Mouse (Mus musculus) midbrain, embryonic 11.5 days (tissue): ENCODE measurements around the gene Prss47. TPM values are rescaled to one million over a fixed set of nuclear protein-coding genes. Genes with fewer than 3 reads are reported as not detected.

Experiments
- ATAC-seq: fragments of 200-750 bp; cut with Nextera tagmentation; 2 replicates; pipeline ENCODE4 v1.8.0; 2017; ENCODE audit warnings: moderate TSS enrichment, moderate library complexity; ENCODE audit not compliant: low FRiP score
- DNase-seq: peaks from one replicate; pipeline ENCODE4 v3.0.0; 2015; ENCODE audit warnings: low spot score; ENCODE audit errors: missing footprints
- H3K27ac ChIP-seq: fragments of 300-500 bp; sonication (generic); 2 replicates; pipeline ENCODE4 v1.5.1; 2014; ENCODE audit warnings: low read depth, low read length
- H3K27me3 ChIP-seq: fragments of 300-500 bp; sonication (generic); 2 replicates; pipeline ENCODE4 v1.6.1; 2014; ENCODE audit warnings: mild to moderate bottlenecking, low read length, moderate library complexity, mixed read lengths; ENCODE audit not compliant: control insufficient read depth, insufficient read depth
- H3K36me3 ChIP-seq: fragments of 300-500 bp; sonication (generic); 2 replicates; pipeline ENCODE4 v1.6.1; 2014; ENCODE audit warnings: mild to moderate bottlenecking, low read length, moderate library complexity, mixed read lengths; ENCODE audit not compliant: control insufficient read depth, insufficient read depth
- H3K4me1 ChIP-seq: fragments of 300-500 bp; sonication (generic); 2 replicates; pipeline ENCODE4 v1.6.1; 2014; ENCODE audit warnings: low read length; ENCODE audit not compliant: control insufficient read depth, insufficient read depth
- H3K4me2 ChIP-seq: fragments of 300-500 bp; sonication (generic); 2 replicates; pipeline ENCODE4 v1.6.1; 2014; ENCODE audit warnings: mild to moderate bottlenecking, moderate library complexity
- H3K4me3 ChIP-seq: fragments of 300-500 bp; sonication (generic); 2 replicates; pipeline ENCODE4 v1.5.1; 2014; ENCODE audit warnings: low read depth, low read length
- H3K9ac ChIP-seq: fragments of 300-500 bp; sonication (generic); 2 replicates; pipeline ENCODE4 v1.6.1; 2014; ENCODE audit warnings: low read length
- H3K9me3 ChIP-seq: fragments of 300-500 bp; sonication (generic); 2 replicates; pipeline ENCODE4 v1.6.1; 2016; ENCODE audit warnings: low read length; ENCODE audit not compliant: control insufficient read depth
- WGBS: fragments of 180-500 bp; shearing (Covaris S2); extraction: QIAGEN DNeasy Blood & Tissue Kit; methylation state at CpG from one replicate; pipeline ENCODE4 v1.1.7; 2014; 5-methylcytosine and 5-hydroxymethylcytosine counted together
- polyA plus RNA-seq: library from polyadenylated mRNA; unstranded; fragments of >200 nt; fragmentation: Nextera tagmentation; extraction: Ambion mirVana; gene quantifications from 2 replicates; pipeline ENCODE4 v1.2.1, GENCODE M21; 2014

The Prss47 gene
- polyA plus RNA-seq = not detected in 2 replicates

GRCm38 (mm10) chr13:65052660-65053059 lies at the start of gene Prss47:
Gene Prss47 (minus strand): TSS chr13:65052760.
- 91% methylated on average over 9 of the region's 9 CpGs for WGBS
- Histone ChIP-seq H3K36me3 (no peaks in the 10 kb centered on the region), H3K27me3 (no peaks in the 10 kb centered on the region), H3K9me3 (no peaks in the 10 kb centered on the region; the same call in 1 of the 2 replicates), H3K9ac (no peak within 1 kb of the TSS), H3K4me1 (no peaks in the 10 kb centered on the region), H3K4me2 (no peak within 1 kb of the TSS), H3K4me3 (no peak within 1 kb of the TSS), H3K27ac (no peak within 1 kb of the TSS)
- DNase-seq (no peak), ATAC-seq (no peak)

- Histone ChIP-seq H3K4me2 (no peak overlapping the region), H3K4me1 (no peaks in the 10 kb centered on the region), H3K4me3 (no peak overlapping the region), H3K27ac (no peak overlapping the region), H3K9me3 (peaks cover 34% of the 10 kb centered on the region), H3K9ac (no peak overlapping the region), H3K27me3 (no peaks in the 10 kb centered on the region), H3K36me3 (no peaks in the 10 kb centered on the region)
- 96% methylated on average over 3 of the region's 3 CpGs for WGBS
- no peak for DNase-seq
- ATAC-seq = no peak
These were observed 48.7 kb upstream of the Prss47 start for GRCm38 (mm10) chr13:65101232-65101631.

GRCm38 (mm10) chr13:65100678-65101077 lies 48.1 kb upstream of the Prss47 start:
- no peak overlapping the region for H3K9ac ChIP-seq
- peaks cover 30% of the 10 kb centered on the region for H3K9me3 ChIP-seq
- ATAC-seq (no peak), DNase-seq (no peak)
- 95% methylated on average over 9 of the region's 9 CpGs for WGBS
- H3K4me3 ChIP-seq = no peak overlapping the region
- no peaks in the 10 kb centered on the region for H3K27me3 ChIP-seq
- H3K4me2 ChIP-seq = no peak overlapping the region
- H3K27ac ChIP-seq = no peak overlapping the region
- H3K36me3 ChIP-seq = no peaks in the 10 kb centered on the region
- no peaks in the 10 kb centered on the region for H3K4me1 ChIP-seq

GRCm38 (mm10) chr13:65097018-65097417 lies 44.5 kb upstream of the Prss47 start:
- Histone ChIP-seq H3K4me1 (no peaks in the 10 kb centered on the region), H3K36me3 (no peaks in the 10 kb centered on the region), H3K27me3 (no peaks in the 10 kb centered on the region), H3K9ac (no peak overlapping the region), H3K9me3 (peaks cover 20% of the 10 kb centered on the region), H3K27ac (no peak overlapping the region), H3K4me3 (no peak overlapping the region), H3K4me2 (no peak overlapping the region)
- ATAC-seq (no peak), DNase-seq (no peak)

GRCm38 (mm10) chr13:65095923-65096322 lies 43.4 kb upstream of the Prss47 start:
- ATAC-seq (no peak), DNase-seq (no peak)
- H3K27me3 ChIP-seq = no peaks in the 10 kb centered on the region
- H3K27ac ChIP-seq = no peak overlapping the region
- 95% methylated on average over 4 of the region's 4 CpGs for WGBS
- H3K4me2 ChIP-seq = no peak overlapping the region
- H3K4me1 ChIP-seq = no peaks in the 10 kb centered on the region
- H3K36me3 ChIP-seq = no peaks in the 10 kb centered on the region
- no peak overlapping the region for H3K4me3 ChIP-seq
- H3K9ac ChIP-seq = no peak overlapping the region
- H3K9me3 ChIP-seq = peaks cover 14% of the 10 kb centered on the region

- Histone ChIP-seq H3K4me1 (no peaks in the 10 kb centered on the region), H3K9ac (no peak overlapping the region), H3K27ac (no peak overlapping the region), H3K4me2 (no peak overlapping the region), H3K4me3 (no peak overlapping the region), H3K9me3 (no peaks in the 10 kb centered on the region), H3K36me3 (no peaks in the 10 kb centered on the region; the same call in 1 of the 2 replicates), H3K27me3 (no peaks in the 10 kb centered on the region)
- DNase-seq = no peak
- no peak for ATAC-seq
- WGBS = 91% methylated on average over 2 of the region's 2 CpGs
These were observed 17.4 kb upstream of the Prss47 start for GRCm38 (mm10) chr13:65069969-65070368.

GRCm38 (mm10) chr13:65035057-65035456 lies 17.5 kb downstream of the Prss47 start:
- Histone ChIP-seq H3K27ac (no peak overlapping the region), H3K9ac (no peak overlapping the region), H3K4me1 (no peaks in the 10 kb centered on the region), H3K4me3 (no peak overlapping the region), H3K36me3 (no peaks in the 10 kb centered on the region), H3K27me3 (no peaks in the 10 kb centered on the region), H3K9me3 (no peaks in the 10 kb centered on the region), H3K4me2 (no peak overlapping the region)
- ATAC-seq = no peak
- 66% methylated on average over 4 of the region's 4 CpGs for WGBS
- no peak for DNase-seq

- H3K36me3 ChIP-seq = no peaks in the 10 kb centered on the region
- H3K4me1 ChIP-seq = no peaks in the 10 kb centered on the region
- no peaks in the 10 kb centered on the region for H3K9me3 ChIP-seq
- DNase-seq (no peak), ATAC-seq (no peak)
- H3K4me2 ChIP-seq = no peak within 1 kb of the TSS
- H3K27ac ChIP-seq = no peak within 1 kb of the TSS
- H3K27me3 ChIP-seq = no peaks in the 10 kb centered on the region
- no peak within 1 kb of the TSS for H3K4me3 ChIP-seq
- no peak within 1 kb of the TSS for H3K9ac ChIP-seq
These were observed 19.8 kb downstream of the Prss47 start, which contains the start of gene Spata31d1c for GRCm38 (mm10) chr13:65032758-65033157. Gene Spata31d1c (plus strand): TSS chr13:65033058.

- no peak for DNase-seq
- H3K4me1 ChIP-seq = no peaks in the 10 kb centered on the region
- no peak overlapping the region for H3K9ac ChIP-seq
- 67% methylated on average over 4 of the region's 4 CpGs for WGBS
- no peak overlapping the region for H3K4me2 ChIP-seq
- no peaks in the 10 kb centered on the region for H3K9me3 ChIP-seq
- no peak overlapping the region for H3K4me3 ChIP-seq
- no peak for ATAC-seq
- H3K27ac ChIP-seq = no peak overlapping the region
- H3K36me3 ChIP-seq = no peaks in the 10 kb centered on the region
- H3K27me3 ChIP-seq = no peaks in the 10 kb centered on the region
These were observed 41.4 kb downstream of the Prss47 start for GRCm38 (mm10) chr13:65011052-65011738.
